Mouse (Mus musculus) liver (tissue): ENCODE measurements around the gene Flnb.

Source experiments
- DNase-seq: peaks from one replicate; pipeline ENCODE4 v3.0.0-alpha.2; 2020; ENCODE audit warnings: mixed read lengths

The Flnb gene

DNA sequence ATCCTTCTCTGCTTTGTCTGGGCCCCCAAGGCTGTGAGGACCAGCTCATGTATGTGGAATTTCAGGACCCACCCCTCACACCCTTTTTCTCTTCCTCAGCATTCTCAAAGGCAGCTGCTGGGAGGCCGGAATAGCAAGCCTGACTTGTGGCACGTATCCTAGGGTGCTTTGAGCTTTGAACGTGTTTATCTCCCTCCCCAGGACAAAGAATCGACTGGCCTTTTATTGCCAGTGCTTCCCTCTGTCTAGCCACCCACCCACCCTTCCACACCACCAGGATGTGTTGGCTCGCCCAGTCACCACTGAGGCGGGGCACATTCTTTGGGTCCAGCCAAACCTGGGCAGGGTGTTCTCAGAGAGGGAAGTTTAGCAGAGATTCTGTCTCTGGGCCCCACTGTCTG, 136.3 kb downstream of the Flnb start:
- no peak for DNase-seq

DNA sequence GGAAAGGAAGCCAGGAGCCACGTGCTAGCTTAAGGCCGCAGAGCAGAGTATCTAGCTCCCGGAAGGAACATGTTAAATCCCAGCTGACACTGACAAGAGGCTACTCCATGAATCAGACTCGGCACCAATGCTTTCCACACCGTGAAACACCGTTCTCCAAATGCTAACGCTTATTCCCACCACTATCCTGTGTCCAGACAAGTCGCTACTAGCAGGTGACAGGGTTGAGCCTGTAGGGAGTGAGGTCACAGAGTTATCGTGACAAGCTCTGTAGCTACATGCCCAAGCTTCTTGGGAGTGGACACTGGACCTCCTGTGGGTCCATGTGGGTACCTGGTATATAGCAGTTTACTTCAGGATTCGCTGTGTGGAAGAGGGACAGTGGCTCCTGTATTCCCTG, 138.7 kb downstream of the Flnb start:
- no peak for DNase-seq

DNA sequence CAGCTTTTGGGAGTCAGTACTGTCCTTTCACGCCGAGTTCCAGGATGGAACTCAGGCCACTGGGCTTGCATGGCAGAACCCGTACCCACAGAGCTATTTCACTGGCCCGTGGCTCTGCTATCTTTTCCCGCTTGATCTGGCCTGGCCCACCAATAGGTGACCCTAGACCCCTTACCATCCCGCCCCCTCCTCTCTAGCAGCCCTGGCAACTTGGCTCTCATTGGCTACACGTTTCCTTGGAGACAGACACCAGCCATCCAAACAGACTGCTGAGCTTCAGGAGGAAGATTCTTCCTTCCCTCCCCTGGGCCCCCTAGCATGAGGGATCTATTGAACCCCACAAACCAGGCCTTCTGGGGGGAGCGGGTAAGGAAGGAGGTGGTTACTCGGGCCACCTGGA, 139.3 kb downstream of the Flnb start, which contains the start of gene Gm45521:
Gene Gm45521 (plus strand): TSS at position 240 of the 400 bp plus-strand sequence.
- no peak for DNase-seq

DNA sequence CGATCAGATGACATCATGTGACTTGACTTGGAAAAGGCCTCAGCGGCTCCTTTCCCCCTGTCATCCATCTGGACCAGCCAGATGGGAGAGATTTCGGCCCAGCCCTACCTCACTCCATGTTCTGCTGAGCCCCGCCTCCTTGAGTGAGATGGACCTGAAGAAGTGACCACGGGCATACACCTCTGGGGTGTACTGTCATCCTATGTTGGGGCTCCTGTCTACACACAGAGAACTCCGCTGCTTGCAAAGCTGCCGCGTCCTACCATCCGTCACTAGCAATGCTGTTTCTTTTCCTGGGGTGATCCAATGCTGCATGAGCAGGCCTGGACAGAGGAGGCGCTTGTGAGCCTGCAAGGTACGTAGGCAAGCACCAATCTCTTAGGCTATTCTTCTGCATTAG, 142.9 kb downstream of the Flnb start:
- peak; percentile 13 for DNase-seq

DNA sequence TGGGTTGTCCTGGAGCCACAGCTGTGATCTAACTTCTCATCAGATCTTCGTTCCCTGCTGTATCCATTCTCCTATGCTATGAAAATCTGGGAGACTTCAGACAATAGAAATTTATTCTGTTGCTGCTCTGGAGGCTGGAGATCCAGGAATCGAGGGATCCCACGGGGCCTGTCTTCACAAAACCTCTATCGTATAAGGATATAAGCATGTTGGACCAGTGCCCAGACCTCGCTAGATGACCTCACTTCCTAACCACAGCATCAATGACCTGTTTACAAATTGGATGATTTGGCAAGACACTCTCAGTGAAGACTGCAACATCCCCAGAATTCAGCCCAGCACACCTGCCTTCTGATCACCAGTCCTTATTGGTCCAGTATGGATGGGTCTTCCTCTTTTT, 144.0 kb downstream of the Flnb start:
- DNase-seq, result no peak

DNA sequence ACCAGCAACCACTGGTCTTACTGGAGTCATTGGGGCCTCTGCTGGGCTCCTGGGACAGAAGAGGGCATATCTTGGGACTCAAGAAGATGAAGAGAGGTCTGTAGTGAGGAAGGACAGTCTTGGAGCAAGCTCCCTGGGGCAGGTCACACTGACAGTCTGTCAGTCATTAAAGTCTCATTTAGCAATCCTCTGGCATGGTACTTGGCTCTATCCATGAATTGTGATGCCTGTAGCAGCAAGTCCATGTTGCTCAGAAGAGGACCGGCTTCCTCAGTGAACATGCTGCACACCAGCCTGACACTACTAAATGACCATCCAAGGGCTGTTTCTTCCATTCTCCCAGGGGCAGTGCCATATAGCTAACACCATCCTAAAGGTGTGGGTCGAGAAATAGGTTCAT, 144.9 kb downstream of the Flnb start:
- no peak for DNase-seq

DNA sequence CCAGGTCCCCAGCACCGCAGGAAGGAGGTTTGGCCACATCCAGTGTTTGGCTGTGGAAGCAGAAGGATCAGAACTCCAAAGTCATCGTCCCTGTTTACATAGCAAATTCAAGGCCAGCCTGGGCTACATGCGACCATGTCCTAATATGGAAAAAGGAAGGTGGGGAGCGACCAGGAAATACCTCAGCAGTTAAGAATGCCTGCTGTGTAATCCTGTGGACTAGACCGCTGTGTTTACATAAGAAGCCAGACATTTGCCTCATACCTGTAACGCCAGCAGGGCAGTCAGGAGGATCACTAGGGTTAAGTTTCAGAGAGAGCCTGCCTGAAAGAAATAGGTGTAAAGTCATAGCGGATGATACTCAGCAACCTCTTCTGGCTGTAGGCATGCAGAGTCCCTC, 145.4 kb downstream of the Flnb start:
- DNase-seq, result no peak

DNA sequence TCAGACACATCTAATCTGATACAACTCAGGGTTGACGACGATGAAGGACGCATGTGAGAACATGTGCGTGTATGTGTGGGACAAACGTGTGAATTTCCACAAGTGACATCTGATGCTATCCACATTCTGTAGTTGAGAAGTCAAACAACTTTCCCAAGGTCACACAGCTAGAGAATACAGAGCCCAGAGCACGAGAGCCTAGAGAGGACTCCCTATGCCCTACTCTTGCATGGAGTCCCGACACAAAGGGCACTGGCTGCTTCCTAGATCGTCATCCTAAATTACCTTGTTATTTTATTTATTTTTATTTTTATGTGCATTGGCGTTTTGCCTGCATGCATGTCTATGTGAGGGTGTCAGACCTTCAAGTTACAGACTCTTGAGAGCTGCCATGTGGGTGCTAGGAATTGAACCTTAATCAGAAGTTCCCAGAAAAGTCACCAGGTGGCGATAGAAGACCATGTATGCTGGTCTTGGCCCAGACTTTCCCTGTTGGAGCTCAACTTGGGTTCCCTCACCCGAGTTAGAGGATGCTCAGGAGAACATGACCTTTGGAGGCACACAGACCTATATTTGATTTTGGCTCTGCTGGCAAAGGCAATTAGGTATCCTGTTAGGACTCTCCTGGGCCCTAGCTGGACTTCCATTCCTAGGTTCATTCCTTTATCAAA, 146.6 kb downstream of the Flnb start:
- DNase-seq, result peak; percentile 37

DNA sequence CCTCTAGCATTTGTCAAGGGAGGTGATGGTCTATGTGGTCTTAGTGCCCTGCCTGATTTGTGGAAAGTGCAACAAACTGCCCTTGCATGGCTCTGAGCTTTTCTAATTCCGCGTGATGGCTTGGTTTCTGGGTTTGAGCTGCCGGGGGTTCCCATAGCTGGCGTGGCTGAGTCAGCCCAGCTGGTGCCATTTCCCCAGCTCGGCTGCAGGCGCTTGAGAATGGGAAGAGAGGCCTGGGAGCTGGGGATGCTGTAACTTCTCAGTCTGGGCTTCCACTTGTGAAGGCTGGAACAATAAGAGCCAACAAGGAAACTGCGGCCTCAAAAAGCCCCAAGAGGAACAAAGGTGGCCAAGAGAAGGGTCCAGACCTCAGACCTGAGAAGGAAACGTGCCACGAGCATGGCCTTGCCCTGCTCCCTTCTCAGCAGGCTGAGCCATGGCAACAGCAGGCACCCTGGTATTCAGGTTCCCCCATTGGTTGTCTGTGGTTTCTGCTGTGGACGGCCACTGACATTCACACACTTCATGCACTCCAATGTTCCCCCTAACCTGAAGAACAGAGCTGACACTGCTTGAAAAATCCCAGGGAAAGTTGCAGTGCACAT, 154.2 kb downstream of the Flnb start:
- no peak for DNase-seq

DNA sequence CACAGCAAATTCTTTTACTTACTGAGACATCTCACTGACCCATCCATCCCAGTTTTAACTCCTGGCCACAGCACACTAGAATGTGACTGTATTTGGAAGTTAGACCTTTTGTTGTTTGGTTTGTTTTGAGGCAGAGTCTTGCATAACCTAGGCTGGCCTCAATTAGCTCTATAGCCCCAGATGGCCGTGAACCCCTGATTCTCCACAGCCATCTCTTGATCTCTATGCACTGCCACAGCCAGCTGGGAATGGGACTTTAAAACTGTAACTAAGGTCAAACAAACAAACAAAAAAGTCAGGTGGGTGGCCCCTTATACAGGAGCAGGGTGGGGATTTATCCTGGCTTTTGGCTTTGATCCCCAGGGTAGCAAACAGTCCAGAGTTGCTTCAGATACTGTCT, 156.9 kb downstream of the Flnb start:
- no peak for DNase-seq

DNA sequence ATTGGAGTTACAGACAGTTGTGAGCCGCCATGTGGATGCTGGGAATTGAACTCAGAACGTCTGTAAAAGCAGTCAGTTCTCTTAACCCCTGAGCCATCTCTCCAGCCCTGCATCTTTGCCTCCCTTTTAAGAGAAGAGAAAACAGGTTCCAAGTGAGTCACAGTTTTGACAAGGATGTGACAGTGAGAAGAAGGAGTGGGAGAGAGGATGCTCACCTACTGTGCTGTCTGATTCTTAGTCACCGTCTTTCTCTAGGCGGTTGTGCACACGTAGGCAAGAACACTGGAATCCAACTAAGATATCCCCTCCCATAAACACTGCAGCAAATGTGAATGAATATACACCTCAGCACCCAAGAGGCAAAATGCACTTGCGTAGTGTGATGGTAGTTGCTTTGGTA, 157.4 kb downstream of the Flnb start:
- DNase-seq, result no peak

DNA sequence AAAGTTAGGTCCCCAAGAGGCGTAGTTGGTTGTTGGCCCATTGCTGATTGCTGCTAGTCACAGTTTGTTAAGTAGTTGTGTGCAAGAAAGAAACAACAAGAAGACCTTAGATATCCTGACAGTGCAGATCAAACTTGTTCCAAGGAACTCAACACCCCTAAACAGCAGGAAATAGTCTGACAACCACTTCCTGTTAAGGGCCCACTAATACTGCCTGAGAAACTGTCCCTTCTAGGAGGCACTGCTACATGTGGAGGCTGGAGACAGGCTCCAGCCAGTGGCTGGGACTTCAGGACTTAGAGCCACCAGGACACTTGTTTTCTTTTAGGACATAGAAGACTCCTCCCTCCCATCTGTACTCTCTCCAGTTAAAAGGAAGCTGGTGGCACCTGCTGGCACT, 159.7 kb downstream of the Flnb start:
- no peak for DNase-seq

DNA sequence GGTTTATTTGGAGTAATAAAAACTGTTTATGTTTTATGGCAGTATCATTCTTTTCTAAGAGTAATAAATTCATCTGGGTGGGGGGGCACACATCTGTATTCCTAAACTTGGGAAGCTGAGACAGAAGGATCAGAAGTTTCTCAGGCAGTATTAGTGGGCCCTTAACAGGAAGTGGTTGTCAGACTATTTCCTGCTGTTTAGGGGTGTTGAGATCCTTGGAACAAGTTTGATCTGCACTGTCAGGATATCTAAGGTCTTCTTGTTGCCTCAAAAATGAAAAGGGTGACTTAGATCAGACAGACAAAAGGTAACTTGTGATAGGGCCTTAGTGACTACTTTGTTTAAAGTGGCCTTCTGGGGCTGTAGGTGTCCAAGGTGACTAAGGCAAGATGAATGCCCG, 160.4 kb downstream of the Flnb start:
- DNase-seq, result no peak

DNA sequence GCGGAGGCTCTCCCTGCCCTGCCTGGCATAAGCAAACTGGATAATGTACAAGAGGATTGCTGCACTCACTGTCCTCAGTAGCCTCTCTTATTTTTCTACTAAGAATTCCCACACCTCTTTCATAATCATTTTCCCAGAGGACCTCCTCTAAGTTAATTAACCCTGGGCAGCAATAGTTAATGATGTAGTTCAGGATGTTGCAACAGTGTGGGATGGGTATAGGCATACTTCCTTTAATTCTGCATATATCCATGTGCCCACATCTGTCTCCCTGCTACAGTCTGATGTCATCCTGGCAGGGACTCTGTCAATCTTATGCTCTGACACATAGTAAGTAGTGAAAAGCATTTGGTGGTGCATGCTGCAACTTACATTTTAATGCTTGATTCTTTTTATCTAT, 163.5 kb downstream of the Flnb start:
- no peak for DNase-seq

DNA sequence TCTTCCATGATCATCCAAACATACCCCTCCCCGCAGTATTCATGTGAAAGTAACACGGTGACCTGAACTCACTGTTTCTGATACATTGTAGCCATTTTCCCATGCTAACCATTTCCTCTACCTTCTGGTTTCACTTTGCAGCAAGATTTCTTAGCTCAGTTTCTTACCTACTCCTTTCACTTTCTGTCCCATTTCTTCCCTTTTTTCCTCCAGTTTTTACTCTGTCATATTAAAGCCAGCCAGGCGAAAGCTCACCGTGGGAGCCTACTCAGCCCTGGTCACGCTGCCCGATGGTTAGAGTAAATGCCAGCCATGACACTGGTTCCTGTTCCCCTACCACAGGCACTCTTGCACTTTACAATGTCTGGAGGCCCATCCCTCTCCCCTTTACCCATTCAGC, 169.2 kb downstream of the Flnb start:
- DNase-seq, result no peak

DNA sequence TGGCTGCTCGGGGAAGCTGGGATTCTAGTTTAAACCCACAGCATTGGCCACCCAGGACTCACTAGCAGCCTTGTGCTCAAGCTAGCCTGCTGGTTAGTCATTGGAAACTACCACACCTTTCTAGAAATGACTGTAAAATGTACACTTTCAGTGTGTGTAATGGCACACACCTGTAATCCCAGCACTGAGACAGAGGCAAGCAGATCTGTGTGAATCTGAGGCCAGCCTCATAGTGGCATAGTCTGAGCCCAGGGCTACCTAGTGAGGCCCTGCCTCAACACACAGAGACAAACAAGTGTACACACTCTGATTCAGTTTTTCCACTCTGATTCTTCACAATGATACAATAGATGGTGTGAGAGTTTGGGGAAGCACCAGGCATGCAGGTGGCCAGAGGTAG, 171.6 kb downstream of the Flnb start:
- no peak for DNase-seq

DNA sequence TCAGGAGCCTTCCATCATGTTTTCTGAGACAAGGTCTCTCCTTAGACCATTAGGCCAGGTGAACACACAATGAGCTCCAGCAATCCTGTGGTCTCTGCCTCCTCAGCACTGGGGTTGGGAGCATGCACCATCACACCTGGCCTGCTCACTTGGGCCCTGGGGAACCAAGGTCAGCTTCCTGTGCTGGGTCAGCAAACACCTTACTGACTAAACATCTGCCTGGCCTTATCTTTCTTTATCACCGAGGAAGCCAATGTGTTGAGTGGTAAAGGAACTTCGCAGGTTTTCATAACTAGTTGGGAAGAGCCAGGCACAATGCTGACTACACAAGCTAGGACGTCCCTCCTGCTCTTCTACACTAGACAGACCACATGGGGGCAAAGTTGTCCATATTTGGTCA, 172.2 kb downstream of the Flnb start:
- no peak for DNase-seq

DNA sequence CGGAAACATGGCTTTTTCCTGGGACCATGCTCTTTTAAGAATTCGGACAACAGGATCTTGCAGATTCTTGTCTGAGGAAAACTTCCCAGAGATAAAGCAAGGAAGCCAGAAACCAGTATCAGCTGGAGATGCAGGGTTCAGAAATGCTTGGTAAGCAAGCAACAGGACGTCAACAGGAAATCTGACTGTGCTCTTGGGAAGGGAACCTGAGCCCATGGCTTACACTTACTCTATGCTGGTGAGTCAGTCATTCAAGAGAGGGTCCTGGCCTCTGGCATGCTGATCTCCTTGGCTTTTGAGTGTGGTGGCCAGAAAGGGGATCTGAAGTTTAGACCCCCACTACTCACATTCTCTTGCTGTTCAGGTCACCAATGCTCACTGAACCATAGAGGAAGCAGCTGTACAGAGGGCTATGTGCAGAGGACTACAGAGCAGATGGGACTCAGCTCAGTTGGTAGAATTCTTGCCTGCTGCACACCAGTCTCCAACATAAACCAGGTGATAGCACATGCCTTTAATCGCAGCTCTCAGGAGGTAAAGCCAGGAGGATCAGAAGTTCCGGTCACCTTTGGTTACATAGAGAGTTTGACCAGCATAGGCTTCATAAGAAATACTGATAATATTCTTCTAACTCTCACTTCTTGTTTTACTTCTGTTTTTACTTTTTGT, 173.5 kb downstream of the Flnb start:
- DNase-seq, result no peak

DNA sequence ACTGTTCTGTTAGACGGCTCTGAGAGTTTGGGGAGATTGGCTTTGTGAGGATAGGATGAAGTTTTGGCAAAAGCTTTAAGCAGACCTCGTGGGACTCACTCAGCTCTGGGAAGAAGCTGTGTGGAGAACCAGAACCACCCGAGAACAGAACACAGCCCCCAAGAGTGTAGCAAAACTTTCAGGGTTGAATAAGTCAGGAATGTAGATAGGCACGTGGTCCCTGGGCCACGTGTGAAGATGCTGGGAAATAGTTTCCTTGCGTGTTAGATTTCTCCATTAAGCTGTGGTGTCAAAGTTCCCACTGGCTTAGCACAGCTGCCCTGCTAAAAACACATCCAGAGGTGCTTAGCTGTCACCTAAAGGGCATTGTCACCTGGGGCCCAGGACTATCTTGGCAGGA, 174.4 kb downstream of the Flnb start:
- DNase-seq, result no peak

DNA sequence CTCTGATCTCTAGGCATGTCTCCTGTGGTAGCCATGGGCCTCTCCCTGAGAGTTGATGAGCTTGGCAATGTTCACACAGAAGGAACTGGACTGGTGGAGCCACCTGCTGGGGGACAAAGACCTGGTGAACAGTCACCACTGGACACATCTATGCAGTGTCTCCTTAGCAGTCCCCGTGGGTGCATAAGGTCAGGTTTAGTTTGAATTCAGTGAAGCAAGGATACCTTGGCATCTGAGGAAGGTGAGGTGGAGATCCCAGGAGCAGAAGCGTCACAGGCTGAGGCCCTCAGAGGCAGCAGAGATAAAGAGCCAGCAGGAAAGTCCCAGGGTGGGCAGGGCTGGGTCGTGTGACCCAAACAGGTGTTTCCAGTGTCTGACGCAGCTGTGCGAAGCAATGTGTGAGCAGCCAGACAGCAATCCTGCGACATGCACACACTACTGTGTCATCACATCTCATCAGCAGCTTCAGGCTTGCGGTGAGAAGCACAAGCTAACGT, 176.6 kb downstream of the Flnb start, which contains the start of gene Dnase1l3:
Gene Dnase1l3 (minus strand): TSS at position 303 of the 497 bp plus-strand sequence.
- peak; percentile 44 for DNase-seq

DNA sequence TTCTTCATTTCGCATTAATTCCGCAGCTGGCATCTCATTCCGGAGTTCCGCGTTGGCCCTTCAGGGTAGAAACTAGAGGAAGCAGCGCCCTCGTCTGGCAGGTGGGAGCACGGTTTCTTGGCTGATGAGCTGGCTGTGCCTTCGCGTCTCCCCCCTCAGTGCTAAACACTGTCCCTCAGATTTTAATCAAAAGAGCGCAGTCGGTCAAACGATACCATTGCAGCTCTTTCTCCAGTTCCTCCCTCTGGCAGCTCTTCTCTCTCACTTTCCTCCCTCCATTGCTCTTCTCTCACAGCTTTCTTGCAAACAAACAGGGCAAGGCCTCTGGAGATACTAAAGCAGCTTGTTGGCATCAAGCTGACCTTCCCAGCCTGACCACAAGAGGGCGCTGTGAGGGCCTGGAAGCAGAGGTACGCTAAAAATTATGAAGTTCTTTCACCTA, 179.5 kb downstream of the Flnb start:
- peak; percentile 83 for DNase-seq

DNA sequence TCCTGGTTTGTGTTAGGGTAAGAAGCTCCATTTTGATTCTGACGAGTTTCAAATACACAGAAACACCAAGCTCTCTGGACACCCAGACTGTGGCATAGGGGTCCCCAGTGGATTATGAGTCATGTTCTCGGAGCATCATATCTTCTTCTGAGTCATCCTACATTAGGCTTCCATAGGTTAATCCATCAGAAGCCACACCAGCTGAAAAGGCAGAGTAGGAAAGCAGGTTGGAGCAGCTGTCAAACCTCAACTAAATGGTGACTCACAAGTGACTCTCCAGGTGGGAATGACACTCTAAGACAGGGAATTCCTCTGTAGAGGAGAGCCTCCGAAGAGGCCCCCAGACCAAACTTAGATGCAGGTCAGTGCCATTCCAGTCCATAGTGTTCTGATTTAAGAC, 181.3 kb downstream of the Flnb start:
- DNase-seq, result no peak

DNA sequence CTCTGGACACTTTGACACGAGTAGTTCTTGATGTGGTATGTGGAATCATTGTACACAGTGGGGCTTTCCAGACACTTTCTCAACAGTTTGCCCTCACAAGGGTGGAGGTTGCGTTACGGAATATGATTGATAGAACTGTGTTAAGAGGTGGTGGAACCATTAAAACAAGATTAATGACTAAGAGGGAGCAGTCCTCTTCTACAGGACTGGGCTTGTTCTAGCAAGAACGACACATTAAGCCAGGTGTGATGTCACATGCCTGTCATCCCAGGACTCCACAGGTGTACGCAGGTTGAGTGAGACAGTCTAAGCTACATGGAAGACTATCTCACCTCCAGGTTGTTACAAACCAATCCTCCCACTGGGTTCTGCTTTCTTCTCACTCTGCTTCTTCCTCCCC, 181.7 kb downstream of the Flnb start:
- DNase-seq, result no peak

DNA sequence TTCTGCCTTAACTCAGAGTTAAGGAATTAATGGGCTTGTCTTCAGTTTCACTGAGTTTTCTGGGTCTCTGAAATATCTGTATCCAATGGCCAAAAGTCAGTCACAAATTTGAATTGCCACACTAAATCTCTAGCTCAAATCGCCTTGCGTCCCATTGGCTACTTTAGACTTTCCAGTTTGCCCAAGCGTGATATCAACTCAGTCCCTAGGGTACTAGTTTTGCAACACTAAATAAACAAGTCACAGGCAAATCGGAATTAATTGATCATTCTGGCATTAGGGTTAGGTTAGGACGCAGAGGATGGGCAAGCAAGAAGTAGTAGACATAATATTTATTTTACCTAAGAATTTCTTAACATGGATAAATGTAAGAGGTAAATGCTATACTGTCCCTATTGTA, 182.5 kb downstream of the Flnb start:
- no peak for DNase-seq
